Mouse (Mus musculus): ENCODE results near the gene Sdhaf2.
A peak's percentile ranks its signal among the peaks of the same experiment; 100 is the strongest.

Gene Sdhaf2

GRCm38 (mm10) chr19:10496976-10497375, 29.0 kb downstream of the Sdhaf2 start:
- DNase-seq: no peak

DNA sequence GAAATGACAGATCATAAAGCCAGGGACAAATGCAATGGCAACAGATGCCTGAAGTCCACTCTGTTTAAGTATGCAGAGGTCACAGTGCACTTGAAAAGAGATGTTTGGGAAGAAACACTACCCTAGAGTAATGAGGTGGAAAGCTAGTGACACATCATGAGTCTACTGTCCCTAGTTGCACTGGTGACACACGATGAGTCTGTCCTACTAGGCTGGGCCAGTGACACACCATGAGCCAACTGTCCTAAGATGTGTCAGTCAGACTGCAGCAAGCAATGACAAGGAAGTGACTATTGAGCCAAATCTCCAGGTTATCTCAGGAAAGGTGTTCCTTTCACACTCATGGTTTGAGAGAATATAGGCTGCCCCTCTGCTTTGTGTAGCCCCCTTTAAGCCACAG, 30.3 kb downstream of the Sdhaf2 start:
- DNase-seq: no peak

GRCm38 (mm10) chr19:10486264-10486738, 39.6 kb downstream of the Sdhaf2 start:
- peak; percentile 51 to 71 for DNase-seq

DNA sequence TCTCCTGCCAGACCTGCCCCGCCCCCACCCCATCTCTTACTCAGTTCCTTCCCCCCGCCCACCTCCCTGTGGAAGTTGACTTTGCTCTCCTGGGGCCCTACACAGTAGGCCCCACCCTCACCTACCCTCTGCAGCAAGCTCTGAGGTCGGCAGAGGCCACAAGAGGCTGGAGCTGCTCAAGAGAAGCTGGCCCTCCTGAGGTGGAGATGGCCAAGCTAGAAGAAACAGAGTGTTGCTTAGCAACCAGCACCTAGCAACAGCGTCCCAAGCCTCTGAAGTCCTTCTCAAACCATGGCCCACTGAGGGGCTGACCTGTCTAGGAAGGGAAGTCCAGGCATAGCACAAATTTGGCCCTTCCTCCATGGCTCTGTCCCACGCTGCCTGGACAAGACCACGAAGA, 43.2 kb downstream of the Sdhaf2 start, which contains the start of gene Ppp1r32:
Gene Ppp1r32 (minus strand): TSS at position 226 of the 400 bp plus-strand sequence.
- no peak for DNase-seq

GRCm38 (mm10) chr19:10479541-10479940, 46.4 kb downstream of the Sdhaf2 start:
- no peak for DNase-seq

GRCm38 (mm10) chr19:10473779-10474178, 52.2 kb downstream of the Sdhaf2 start:
- DNase-seq: no peak

- no peak for DNase-seq
Measured at GRCm38 (mm10) chr19:10472958-10473357, 53.0 kb downstream of the Sdhaf2 start.

GRCm38 (mm10) chr19:10469171-10469658, 56.7 kb downstream of the Sdhaf2 start:
- no peak for DNase-seq

GRCm38 (mm10) chr19:10464427-10464826, 61.5 kb downstream of the Sdhaf2 start:
- DNase-seq: no peak

- DNase-seq: no peak
Measured at GRCm38 (mm10) chr19:10461584-10461983, 64.4 kb downstream of the Sdhaf2 start.

- no peak for DNase-seq
Measured at GRCm38 (mm10) chr19:10459907-10460306, 66.0 kb downstream of the Sdhaf2 start.

DNA sequence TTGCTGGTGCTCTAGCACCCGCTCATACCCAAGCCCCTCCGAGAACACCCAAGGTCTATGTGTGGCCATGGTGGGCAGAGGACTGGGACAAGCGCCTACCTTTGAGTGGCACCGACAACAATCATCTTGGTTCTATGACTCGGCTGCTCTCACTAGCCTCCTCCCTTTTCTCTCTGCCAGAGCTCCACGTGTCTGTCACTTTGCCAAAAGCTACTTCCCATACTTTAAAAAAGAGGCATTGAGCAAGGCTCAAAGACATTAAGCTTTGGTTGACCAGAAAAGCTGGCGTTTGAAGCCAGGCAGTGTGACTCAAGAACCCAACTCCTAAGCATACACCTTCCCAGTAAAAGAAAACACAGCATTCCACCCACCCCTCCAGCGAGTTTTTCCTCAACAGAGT, 67.8 kb downstream of the Sdhaf2 start:
- no peak for DNase-seq

- no peak for DNase-seq
Measured at GRCm38 (mm10) chr19:10457484-10457800, 68.5 kb downstream of the Sdhaf2 start.

GRCm38 (mm10) chr19:10456752-10457483, 69.0 kb downstream of the Sdhaf2 start, which contains the start of gene Lrrc10b:
TSS of gene Lrrc10b (minus strand) at chr19:10457473.
- no peak for DNase-seq

GRCm38 (mm10) chr19:10455437-10455806, 70.5 kb downstream of the Sdhaf2 start:
- no peak for DNase-seq

DNA sequence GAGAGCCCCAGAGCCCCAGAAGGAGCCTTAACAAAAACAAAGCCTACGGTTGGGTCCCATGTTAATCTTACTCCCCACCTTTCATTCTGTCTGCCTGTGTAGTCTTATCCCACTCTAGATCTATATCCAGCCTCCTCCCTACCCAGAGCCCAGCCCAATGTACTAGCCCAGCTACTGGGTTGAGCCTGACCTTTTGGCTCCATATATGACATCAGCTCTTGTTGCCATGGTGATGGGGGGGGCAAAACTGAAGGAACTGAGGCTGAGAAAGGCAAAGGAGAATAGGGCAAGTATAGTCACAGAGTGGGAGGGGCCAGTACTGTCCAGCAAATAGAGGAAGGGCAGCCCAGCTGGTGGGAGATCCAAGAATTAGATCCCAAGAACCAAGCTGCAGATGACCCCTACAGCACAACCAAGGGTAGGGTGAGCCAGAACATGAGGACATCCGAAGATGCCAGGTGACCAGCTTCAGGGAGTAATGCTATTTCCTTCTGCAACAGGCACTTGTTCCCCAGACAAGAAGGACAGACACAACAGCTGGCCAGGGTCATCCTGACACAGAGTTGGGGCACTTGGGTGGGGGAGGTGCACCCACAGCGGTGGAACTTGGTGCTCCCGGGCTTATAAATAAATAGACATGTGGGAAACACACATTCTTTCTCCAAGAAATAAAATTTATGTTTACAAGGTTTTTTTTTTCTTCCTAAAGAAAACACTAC, 71.1 kb downstream of the Sdhaf2 start:
- no peak for DNase-seq
